37 mouse cellular contexts compared by ENCODE assay signal in genomic region chr4:120063353-120064124, GRCm38 (mm10). TPM values are rescaled to one million over a fixed set of nuclear protein-coding genes. Genes with fewer than 3 reads are reported as not detected.
DNase-seq lines count a peak whose midpoint lies in the region; ATAC-seq and TF ChIP-seq lines count a peak whose summit lies in the region.
"Had no signal": no experiment of that assay in that cellular context is flagged by ENCODE, and none has a peak within 500 bp of the region (broad histone marks: within the 10 kb centered on the region; RNA-seq: fewer than 3 reads in every experiment).

No protein-coding gene starts in this region.

- no peak overlapping the region for H3K9ac ChIP-seq in midbrain, embryonic 11.5 days (ENCODE audit: low read length)
- no peak overlapping the region for H3K9ac ChIP-seq in midbrain, embryonic 13.5 days (replicated peaks)
- H3K9ac ChIP-seq in lung, postnatal 0 days (replicated peaks; ENCODE audit: low read depth), result no peak overlapping the region
- H3K9ac ChIP-seq: forebrain, embryonic 15.5 days; liver, embryonic 15.5 days; lung, embryonic 15.5 days; midbrain, embryonic 12.5 days had no signal

- no peak overlapping the region for H3K4me2 ChIP-seq in midbrain, embryonic 11.5 days
- H3K4me2 ChIP-seq in midbrain, embryonic 13.5 days (replicated peaks), result no peak overlapping the region
- no peak overlapping the region for H3K4me2 ChIP-seq in lung, postnatal 0 days (replicated peaks; ENCODE audit: low read depth, low read length)
- H3K4me2 ChIP-seq: forebrain, embryonic 15.5 days; liver, embryonic 15.5 days; lung, embryonic 15.5 days; midbrain, embryonic 12.5 days had no signal

- peak overlapping the region; percentile 25; the same call in 1 of the 2 replicates for H3K27ac ChIP-seq in layer of hippocampus, adult 2 months
- no peak overlapping the region for H3K27ac ChIP-seq in midbrain, embryonic 11.5 days (ENCODE audit: low read depth, low read length)
- no peak overlapping the region for H3K27ac ChIP-seq in midbrain, embryonic 13.5 days
- H3K27ac ChIP-seq in lung, postnatal 0 days (ENCODE audit: low read length), result no peak overlapping the region
- H3K27ac ChIP-seq: forebrain, embryonic 15.5 days; kidney, postnatal 0 days; liver, embryonic 15.5 days; lung, embryonic 15.5 days; midbrain, embryonic 12.5 days had no signal

- no peak for DNase-seq in layer of hippocampus, adult 2 months (ENCODE audit: low spot score in 2 of 2)
- DNase-seq in layer of hippocampus, postnatal 36 days, result no peak
- DNase-seq in midbrain, embryonic 11.5 days (ENCODE audit: low spot score, missing footprints), result peak; percentile 35
- DNase-seq in fat pad, adult 2 months (ENCODE audit: extremely low read depth, low read depth, low spot score), result peak; percentile 61
- DNase-seq in lung, postnatal 0 days (ENCODE audit: low spot score), result no peak
- DNase-seq in thymus, postnatal 0 days (ENCODE audit: low spot score), result no peak
- DNase-seq: adrenal gland, adult 2 months; cerebellum, adult 8-10 months; cerebellum, postnatal 36 days; heart, postnatal 14 days; kidney, adult 8-10 months; kidney, postnatal 4 days; liver; lung, postnatal 36 days; right cerebral cortex, postnatal 4 days; thymus, adult 2 months; thymus, postnatal 4 days had no signal

- 89% methylated on average over 20 of the region's 20 CpGs for WGBS in midbrain, embryonic 11.5 days
- WGBS in midbrain, embryonic 13.5 days, result 91% methylated on average over 20 of the region's 20 CpGs
- WGBS in lung, postnatal 0 days, result 87% methylated on average over 20 of the region's 20 CpGs

- H3K4me3 ChIP-seq in layer of hippocampus, adult 2 months, result no peak overlapping the region
- H3K4me3 ChIP-seq in midbrain, embryonic 11.5 days (ENCODE audit: low read depth, low read length), result no peak overlapping the region
- H3K4me3 ChIP-seq in midbrain, embryonic 13.5 days (replicated peaks), result no peak overlapping the region
- no peak overlapping the region for H3K4me3 ChIP-seq in lung, postnatal 0 days (ENCODE audit: low read depth, low read length)
- H3K4me3 ChIP-seq: forebrain, embryonic 15.5 days; liver, embryonic 15.5 days; lung, embryonic 15.5 days; midbrain, embryonic 12.5 days had no signal

- TF ChIP-seq EP300 in lung, postnatal 0 days (IDR thresholded peaks at IDR 0.05), result no peak

- no peaks in the 10 kb centered on the region for H3K27me3 ChIP-seq in midbrain, embryonic 11.5 days (ENCODE audit: control insufficient read depth, insufficient read depth, low read length)
- no peaks in the 10 kb centered on the region for H3K27me3 ChIP-seq in midbrain, embryonic 13.5 days
- H3K27me3 ChIP-seq in lung, postnatal 0 days (replicated peaks; ENCODE audit: insufficient read depth, low read length), result no peaks in the 10 kb centered on the region
- H3K27me3 ChIP-seq: forebrain, embryonic 15.5 days; liver, embryonic 15.5 days; lung, embryonic 15.5 days; midbrain, embryonic 12.5 days had no signal

- H3K4me1 ChIP-seq in midbrain, embryonic 11.5 days (ENCODE audit: control insufficient read depth, insufficient read depth, low read length), result no peaks in the 10 kb centered on the region
- H3K4me1 ChIP-seq in midbrain, embryonic 13.5 days (replicated peaks), result 0 out of 2 replicates have a peak, but pooled peaks cover 5% of the 10 kb centered on the region
- no peaks in the 10 kb centered on the region for H3K4me1 ChIP-seq in lung, postnatal 0 days (ENCODE audit: insufficient read depth, low read depth, low read length)
- H3K4me1 ChIP-seq: forebrain, embryonic 15.5 days; liver, embryonic 15.5 days; lung, embryonic 15.5 days; midbrain, embryonic 12.5 days had no signal

- no peaks in the 10 kb centered on the region for H3K36me3 ChIP-seq in midbrain, embryonic 11.5 days (ENCODE audit: control insufficient read depth, insufficient read depth, low read length)
- no peaks in the 10 kb centered on the region for H3K36me3 ChIP-seq in midbrain, embryonic 13.5 days
- no peaks in the 10 kb centered on the region for H3K36me3 ChIP-seq in lung, postnatal 0 days (ENCODE audit: insufficient read depth, low read length)
- H3K36me3 ChIP-seq: forebrain, embryonic 15.5 days; liver, embryonic 15.5 days; lung, embryonic 15.5 days; midbrain, embryonic 12.5 days had no signal

- no peak for ATAC-seq in midbrain, embryonic 11.5 days (ENCODE audit: low FRiP score)
- ATAC-seq in midbrain, embryonic 13.5 days, result no peak
- no peak for ATAC-seq in lung, postnatal 0 days
- ATAC-seq: activated CD4-positive, CD25-positive, alpha-beta regulatory T cell, adult 4 months; forebrain, embryonic 15.5 days; hindbrain, embryonic 16.5 days had no signal

- no peak for TF ChIP-seq CTCF in layer of hippocampus, adult 2 months (conservative IDR thresholded peaks at IDR 0.05)
- TF ChIP-seq CTCF in lung, postnatal 0 days (IDR thresholded peaks at IDR 0.05), result no peak

- no peaks in the 10 kb centered on the region for H3K9me3 ChIP-seq in midbrain, embryonic 11.5 days (ENCODE audit: control insufficient read depth, low read length)
- H3K9me3 ChIP-seq in midbrain, embryonic 13.5 days, result no peaks in the 10 kb centered on the region
- H3K9me3 ChIP-seq in lung, postnatal 0 days (ENCODE audit: low read length), result no peaks in the 10 kb centered on the region
- H3K9me3 ChIP-seq: forebrain, embryonic 15.5 days; liver, embryonic 15.5 days; lung, embryonic 15.5 days; midbrain, embryonic 12.5 days had no signal

RNA-seq across cellular contexts. Expression of gene AL607142.1, which starts 1.3 kb away (rescaled TPM):
- total RNA-seq in layer of hippocampus, adult 2 months (2021), result not detected
- total RNA-seq in layer of hippocampus, postnatal 36 days (2021), result not detected
- polyA plus RNA-seq in midbrain, embryonic 11.5 days (2014; fragmentation: Nextera tagmentation; extraction: Ambion mirVana), result not detected in 2 replicates
- not detected in 2 replicates for polyA plus RNA-seq in midbrain, embryonic 13.5 days (2015; fragmentation: Nextera tagmentation; extraction: Ambion mirVana)
- not detected in 2 replicates for polyA plus RNA-seq in lung, postnatal 0 days (2015; fragmentation: Nextera tagmentation; extraction: Ambion mirVana)
- polyA plus RNA-seq in thymus, postnatal 0 days (2015; fragmentation: Nextera tagmentation; extraction: Ambion mirVana), result not detected in 2 replicates
- total RNA-seq: adrenal gland, adult 2 months; adrenal gland, postnatal 4 days; gastrocnemius, adult 8-10 months; gastrocnemius, postnatal 4 days; heart, postnatal 14 days; left cerebral cortex, adult 8-10 months; megakaryocyte, adult 5-6 weeks had no signal
- polyA plus RNA-seq: activated CD4-positive, CD25-positive, alpha-beta regulatory T cell, adult 4 months; adrenal gland, adult 2 months; embryonic facial prominence, embryonic 11.5 days; forebrain, embryonic 15.5 days; heart, embryonic 14.5 days; hindbrain, embryonic 11.5 days; hindbrain, embryonic 16.5 days; intestine, embryonic 14.5 days; kidney, postnatal 0 days; limb, embryonic 11.5 days; liver, embryonic 15.5 days; lung, embryonic 15.5 days; midbrain, embryonic 12.5 days; neural tube, embryonic 14.5 days; spleen, adult 2 months; thymus, adult 2 months had no signal

Comparison
In these comparisons a context has a peak if more than half of its experiments do, and no peak if none do; other contexts are left out.
1. DNase-seq: peak in midbrain, embryonic 11.5 days (single experiment) and fat pad, adult 2 months (single experiment); none in layer of hippocampus, adult 2 months (0 of 2), layer of hippocampus, postnatal 36 days (0 of 2), lung, postnatal 0 days (single experiment) and thymus, postnatal 0 days (single experiment).